Mouse (Mus musculus) E14TG2a.4 (cell line): ENCODE data around the gene Rgs12.

Source experiments
- H3K27me3 ChIP-seq: 2 replicates; pipeline ENCODE4 v1.6.1; 2014; ENCODE audit warnings: low read length, control low read depth; ENCODE audit not compliant: insufficient read depth
- H3K36me3 ChIP-seq: 2 replicates; pipeline ENCODE4 v1.6.1; 2014; ENCODE audit warnings: low read length, control low read depth; ENCODE audit not compliant: insufficient read depth
- H3K4me1 ChIP-seq: replicated peaks from 2 replicates; pipeline ENCODE4 v1.6.1; 2014; ENCODE audit warnings: low read depth, low read length, control low read depth
- H3K4me3 ChIP-seq: replicated peaks from 2 replicates; pipeline ENCODE4 v1.5.1; 2014; ENCODE audit warnings: mild to moderate bottlenecking, low read length
- H3K9me3 ChIP-seq: 2 replicates; pipeline ENCODE4 v1.6.1; 2014; ENCODE audit warnings: low read length, control low read depth
- CTCF ChIP-seq: conservative IDR thresholded peaks from 2 replicates; pipeline ENCODE4 v1.5.1; 2014; ENCODE audit warnings: low read length
- NANOG ChIP-seq: IDR thresholded peaks from 2 replicates; pipeline ENCODE4 v1.6.1; 2014; ENCODE audit warnings: borderline replicate concordance, low read length, mixed read lengths
- POU5F1 ChIP-seq: IDR thresholded peaks from 2 replicates; pipeline ENCODE4 v1.6.1; 2014; ENCODE audit warnings: low read length, borderline replicate concordance

Gene Rgs12

DNA sequence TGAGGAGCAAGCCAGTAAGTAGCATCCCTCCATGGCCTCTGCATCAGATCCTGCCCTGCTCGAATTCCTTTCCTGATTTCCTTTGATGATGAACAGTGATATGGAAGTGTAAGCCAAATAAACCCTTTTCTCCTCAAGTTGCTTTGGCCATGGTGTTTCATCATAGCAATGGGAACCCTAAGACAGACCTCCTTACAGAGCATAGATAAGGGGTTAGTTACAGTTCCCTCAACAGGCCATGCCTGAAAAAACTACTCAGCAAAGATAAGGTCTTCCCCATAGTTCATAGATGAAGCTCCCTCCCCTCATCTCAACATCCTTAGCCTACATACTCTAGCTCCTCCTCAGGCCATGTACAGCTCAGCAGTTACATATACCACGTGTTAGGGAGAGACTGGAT is 35.7 kb downstream of the Rgs12 start:
- Histone ChIP-seq H3K4me3 (no peak overlapping the region), H3K9me3 (no peaks in the 10 kb centered on the region), H3K4me1 (peaks cover 36% of the 10 kb centered on the region), H3K27me3 (no peaks in the 10 kb centered on the region; the same call in 1 of the 2 replicates), H3K36me3 (peaks cover 18% of the 10 kb centered on the region; the same call in 1 of the 2 replicates)
- TF ChIP-seq POU5F1 (no peak), NANOG (no peak), CTCF (no peak)

DNA sequence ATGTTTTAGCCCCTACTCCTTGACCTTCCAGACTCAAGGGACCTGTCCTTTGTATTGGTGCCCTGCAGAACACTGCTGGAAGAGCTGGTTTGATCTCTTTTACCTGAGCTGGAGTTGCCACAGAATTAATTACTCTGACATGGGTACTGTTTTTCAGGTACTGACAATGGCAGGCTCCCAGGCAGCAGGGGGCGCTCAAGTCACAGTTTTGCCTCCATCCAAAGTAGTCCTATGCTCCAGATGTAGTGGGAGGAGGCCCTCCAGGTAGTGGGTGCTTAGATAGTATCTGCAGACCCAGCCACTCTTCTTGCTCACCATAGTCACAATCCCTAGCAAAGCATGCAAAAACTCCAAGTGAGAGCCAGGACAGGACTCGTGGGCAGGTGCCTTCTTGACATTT is 36.6 kb downstream of the Rgs12 start:
- H3K9me3 ChIP-seq: no peaks in the 10 kb centered on the region
- H3K4me1 ChIP-seq: peaks cover 46% of the 10 kb centered on the region
- H3K4me3 ChIP-seq: no peak overlapping the region
- peaks cover 18% of the 10 kb centered on the region; the same call in 1 of the 2 replicates for H3K36me3 ChIP-seq
- TF ChIP-seq POU5F1 (no peak), NANOG (no peak), CTCF (peak; percentile 76)
- no peaks in the 10 kb centered on the region; the same call in 1 of the 2 replicates for H3K27me3 ChIP-seq

DNA sequence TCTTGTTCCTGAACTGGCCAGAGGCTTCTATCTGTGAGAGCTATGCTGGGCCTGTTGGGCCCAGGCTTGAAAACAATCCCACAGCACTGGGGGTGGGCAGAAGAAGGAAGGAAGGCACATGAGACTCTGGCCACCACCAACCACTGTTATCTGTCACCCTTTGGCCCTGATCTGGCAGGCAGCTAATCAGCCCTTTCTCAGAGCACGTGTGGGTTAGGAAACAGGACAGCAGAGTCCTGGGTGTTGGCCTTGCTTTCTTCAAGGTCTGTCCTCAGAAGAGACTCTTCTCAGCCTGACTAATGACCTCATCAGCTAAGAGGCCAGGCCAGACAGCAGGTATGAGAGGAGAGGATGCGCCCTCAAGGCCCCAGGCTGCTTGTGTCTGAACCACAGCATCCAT is 38.2 kb downstream of the Rgs12 start:
- H3K4me3 ChIP-seq: no peak overlapping the region
- H3K4me1 ChIP-seq: peaks cover 45% of the 10 kb centered on the region
- H3K36me3 ChIP-seq: peaks cover 18% of the 10 kb centered on the region; the same call in 1 of the 2 replicates
- TF ChIP-seq CTCF (no peak), NANOG (no peak), POU5F1 (no peak)
- peaks cover 2% of the 10 kb centered on the region for H3K27me3 ChIP-seq
- no peaks in the 10 kb centered on the region for H3K9me3 ChIP-seq

DNA sequence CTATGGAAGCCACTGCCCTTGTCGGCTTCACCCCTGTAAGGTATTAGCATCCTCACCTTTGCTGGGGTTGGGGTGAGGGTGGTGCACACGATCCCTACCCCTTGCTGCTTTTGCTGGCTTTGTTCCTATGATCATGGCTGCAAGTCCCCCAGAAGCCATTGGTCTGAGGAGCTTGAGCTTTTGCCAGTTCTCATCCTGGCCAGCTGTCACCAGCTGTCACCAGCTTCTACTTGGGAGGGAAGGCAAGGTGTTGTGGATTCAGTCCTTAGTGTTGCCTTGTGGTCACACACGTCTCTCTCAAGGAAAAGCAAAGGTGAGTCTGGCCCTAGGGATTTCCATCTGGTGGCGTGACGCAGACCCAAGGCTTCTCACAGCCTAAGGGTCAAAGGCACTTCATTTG is 39.4 kb downstream of the Rgs12 start:
- Histone ChIP-seq H3K27me3 (peaks cover 8% of the 10 kb centered on the region), H3K9me3 (no peaks in the 10 kb centered on the region), H3K36me3 (0 out of 2 replicates have a peak, but pooled peaks cover 13% of the 10 kb centered on the region), H3K4me1 (peaks cover 48% of the 10 kb centered on the region), H3K4me3 (no peak overlapping the region)
- no peak for TF ChIP-seq POU5F1
- no peak for TF ChIP-seq NANOG
- no peak for TF ChIP-seq CTCF

DNA sequence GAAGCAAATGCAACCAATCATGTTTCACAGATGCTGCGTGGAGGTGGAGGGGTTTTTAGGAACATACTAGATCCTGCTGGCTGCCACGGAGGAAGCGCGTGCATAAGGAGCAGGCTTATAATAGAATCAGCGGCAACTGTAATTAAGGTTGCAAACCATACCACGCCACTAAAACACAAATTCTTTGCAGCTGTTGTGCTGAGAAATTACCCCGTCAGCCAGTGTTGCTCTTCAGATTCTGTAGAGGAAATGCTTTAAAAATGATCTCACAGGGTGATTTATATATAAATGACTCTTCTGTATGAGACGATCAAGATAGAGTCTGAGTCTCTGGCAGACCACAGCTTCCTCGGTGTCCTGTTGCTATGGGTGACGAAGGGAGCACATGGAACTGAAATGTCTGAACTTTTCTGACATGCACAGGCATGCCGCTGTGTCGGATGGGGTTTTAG is 40.1 kb downstream of the Rgs12 start:
- Histone ChIP-seq H3K4me1 (peaks cover 48% of the 10 kb centered on the region), H3K9me3 (no peaks in the 10 kb centered on the region), H3K4me3 (no peak overlapping the region), H3K36me3 (0 out of 2 replicates have a peak, but pooled peaks cover 6% of the 10 kb centered on the region), H3K27me3 (peaks cover 11% of the 10 kb centered on the region)
- TF ChIP-seq CTCF: no peak
- no peak for TF ChIP-seq NANOG
- TF ChIP-seq POU5F1: no peak

DNA sequence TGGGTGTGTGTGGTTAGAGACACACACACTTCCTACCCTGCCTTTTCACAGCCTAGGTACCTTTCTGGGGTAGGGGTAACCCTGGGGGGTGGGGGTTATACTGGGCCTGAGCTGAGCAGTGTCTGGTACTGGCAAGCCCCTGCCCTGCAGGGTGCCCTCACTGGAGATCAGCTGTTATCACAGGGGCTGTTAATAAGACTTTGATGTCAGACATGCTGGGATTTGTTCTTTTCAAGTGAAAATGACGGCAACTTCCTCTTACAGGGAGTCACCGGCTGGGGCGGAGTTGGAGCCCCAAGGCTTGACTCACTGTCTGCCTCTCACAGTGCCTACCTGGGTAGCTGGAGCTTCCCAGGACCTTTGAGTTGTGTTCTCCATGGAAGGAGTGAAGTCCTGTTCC is 49.5 kb downstream of the Rgs12 start:
- H3K27me3 ChIP-seq: peaks cover 63% of the 10 kb centered on the region
- H3K4me3 ChIP-seq: no peak overlapping the region
- H3K9me3 ChIP-seq: no peaks in the 10 kb centered on the region
- H3K4me1 ChIP-seq: peaks cover 55% of the 10 kb centered on the region
- TF ChIP-seq POU5F1 (no peak), NANOG (peak; percentile 84)
- no peaks in the 10 kb centered on the region for H3K36me3 ChIP-seq

DNA sequence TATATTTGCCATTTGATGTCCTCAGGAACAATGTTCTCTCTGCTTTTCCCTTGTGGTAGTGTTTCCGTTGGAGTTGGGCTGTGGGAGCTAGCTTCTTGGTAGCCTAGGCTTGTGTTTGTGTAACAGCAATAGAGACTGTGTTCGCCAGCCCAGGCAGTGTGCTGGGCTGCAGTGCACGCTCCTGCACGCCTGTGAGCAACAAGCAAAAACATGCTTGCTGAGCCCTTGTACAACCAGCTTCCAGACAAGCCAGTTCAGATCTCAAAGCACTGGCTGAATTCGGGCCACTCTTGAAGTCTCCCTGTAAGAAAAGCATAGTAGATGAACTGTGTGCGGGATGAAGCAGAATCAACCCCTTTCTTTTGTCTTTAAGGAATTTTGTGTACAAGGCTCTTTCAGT is 50.0 kb downstream of the Rgs12 start:
- no peak overlapping the region for H3K4me3 ChIP-seq
- H3K9me3 ChIP-seq: no peaks in the 10 kb centered on the region
- peaks cover 64% of the 10 kb centered on the region for H3K27me3 ChIP-seq
- peaks cover 55% of the 10 kb centered on the region for H3K4me1 ChIP-seq
- no peaks in the 10 kb centered on the region for H3K36me3 ChIP-seq
- TF ChIP-seq CTCF (no peak), POU5F1 (no peak), NANOG (no peak)

DNA sequence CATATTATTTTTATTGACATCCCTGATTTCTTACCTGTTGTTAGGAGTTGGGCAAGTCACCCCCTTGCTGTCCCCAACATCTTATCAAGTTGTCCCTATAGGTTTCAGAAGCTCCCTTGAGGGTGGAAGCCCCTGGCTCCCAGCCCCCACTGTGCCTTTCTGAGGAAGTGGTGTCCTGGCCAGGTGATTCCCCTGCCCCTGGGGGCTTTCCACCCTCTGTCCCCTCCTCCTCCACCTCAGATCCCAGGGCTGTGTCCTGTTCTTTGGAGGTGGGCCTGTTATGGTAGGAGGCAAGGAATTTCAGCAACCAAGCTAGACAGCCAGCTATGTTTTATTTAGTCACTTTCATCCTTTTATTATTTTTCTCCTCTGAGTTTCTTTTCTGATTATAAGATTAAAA is 51.1 kb downstream of the Rgs12 start:
- H3K9me3 ChIP-seq: no peaks in the 10 kb centered on the region
- no peaks in the 10 kb centered on the region for H3K36me3 ChIP-seq
- no peak overlapping the region for H3K4me3 ChIP-seq
- H3K27me3 ChIP-seq: peaks cover 58% of the 10 kb centered on the region
- TF ChIP-seq CTCF: no peak
- no peak for TF ChIP-seq NANOG
- TF ChIP-seq POU5F1: no peak
- peaks cover 61% of the 10 kb centered on the region for H3K4me1 ChIP-seq

DNA sequence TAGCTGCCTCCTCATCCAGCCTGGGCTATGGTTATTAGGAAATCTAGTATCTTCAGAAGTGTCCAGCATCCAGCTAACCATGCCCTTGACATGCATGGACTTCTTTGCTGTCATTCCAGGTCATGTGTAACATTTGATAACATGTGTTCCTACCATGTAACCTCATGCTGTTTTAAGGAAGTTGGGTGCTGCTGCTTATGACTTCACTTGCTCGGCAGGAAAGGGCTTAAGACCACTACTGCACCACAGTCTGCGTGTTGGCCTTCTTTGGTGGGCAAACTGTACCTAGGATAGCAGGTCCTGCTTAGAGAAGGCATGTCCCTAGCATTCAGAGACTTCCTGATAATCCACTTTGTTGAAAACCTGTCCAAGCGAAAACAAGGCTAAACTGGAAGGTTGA is 51.9 kb downstream of the Rgs12 start:
- Histone ChIP-seq H3K27me3 (peaks cover 51% of the 10 kb centered on the region), H3K9me3 (no peaks in the 10 kb centered on the region), H3K36me3 (no peaks in the 10 kb centered on the region), H3K4me1 (peaks cover 61% of the 10 kb centered on the region), H3K4me3 (no peak overlapping the region)
- TF ChIP-seq CTCF: no peak
- TF ChIP-seq POU5F1: no peak
- no peak for TF ChIP-seq NANOG
